Mouse (Mus musculus) neural tube, embryonic 11.5 days (tissue): ENCODE results near the gene Sept9. TPM values are rescaled to one million over a fixed set of nuclear protein-coding genes. Genes with fewer than 3 reads are reported as not detected.

Experiments
- ATAC-seq: fragments of 200-750 bp; cut with Nextera tagmentation; 2 replicates; pipeline ENCODE4 v1.8.0; 2017; ENCODE audit warnings: moderate number of reproducible peaks, mild to moderate bottlenecking, moderate TSS enrichment, moderate library complexity; ENCODE audit not compliant: insufficient read depth, low FRiP score, low TSS enrichment
- DNase-seq: peaks from one replicate; pipeline ENCODE4 v3.0.0-alpha.2; 2015; ENCODE audit warnings: low spot score
- H3K27ac ChIP-seq: fragments of 300-500 bp; sonication (generic); 2 replicates; pipeline ENCODE4 v1.5.1; 2014; ENCODE audit warnings: low read depth, mild to moderate bottlenecking, low read length
- H3K27me3 ChIP-seq: fragments of 300-500 bp; sonication (generic); 2 replicates; pipeline ENCODE4 v1.6.1; 2014; ENCODE audit warnings: mild to moderate bottlenecking, low read length, mixed read lengths; ENCODE audit not compliant: control insufficient read depth, insufficient read depth
- H3K36me3 ChIP-seq: fragments of 300-500 bp; sonication (generic); 2 replicates; pipeline ENCODE4 v1.6.1; 2014; ENCODE audit warnings: mild to moderate bottlenecking, low read length, moderate library complexity, mixed read lengths; ENCODE audit not compliant: control insufficient read depth, insufficient read depth
- H3K4me1 ChIP-seq: fragments of 300-500 bp; sonication (generic); 2 replicates; pipeline ENCODE4 v1.6.1; 2014; ENCODE audit warnings: low read length, mixed read lengths; ENCODE audit not compliant: control insufficient read depth, insufficient read depth
- H3K4me2 ChIP-seq: fragments of 300-500 bp; sonication (generic); 2 replicates; pipeline ENCODE4 v1.6.1; 2014; ENCODE audit warnings: low read depth, mild to moderate bottlenecking, moderate library complexity
- H3K4me3 ChIP-seq: fragments of 300-500 bp; sonication (generic); 2 replicates; pipeline ENCODE4 v1.5.1; 2014; ENCODE audit warnings: low read depth, low read length
- H3K9ac ChIP-seq: fragments of 300-500 bp; sonication (generic); 2 replicates; pipeline ENCODE4 v1.6.1; 2014; ENCODE audit warnings: mild to moderate bottlenecking, low read length
- H3K9me3 ChIP-seq: fragments of 300-500 bp; sonication (generic); 2 replicates; pipeline ENCODE4 v1.6.1; 2016; ENCODE audit warnings: low read length; ENCODE audit not compliant: control insufficient read depth
- WGBS: fragments of 180-500 bp; shearing (Covaris S2); extraction: QIAGEN DNeasy Blood & Tissue Kit; methylation state at CpG from one replicate; pipeline ENCODE4 v1.1.7; 2014; 5-methylcytosine and 5-hydroxymethylcytosine counted together
- polyA plus RNA-seq: library from polyadenylated mRNA; unstranded; fragments of >200 nt; fragmentation: Nextera tagmentation; extraction: Ambion mirVana; gene quantifications from 2 replicates; pipeline ENCODE4 v1.2.1, GENCODE M21; 2014

The Sept9 gene
- polyA plus RNA-seq, 1 experiment from 2014 or later, result 183 TPM

GRCm38 (mm10) chr11:117242339-117243084 is 43.1 kb downstream of the Sept9 start:
- Histone ChIP-seq H3K27ac (no peak overlapping the region), H3K9me3 (no peaks in the 10 kb centered on the region), H3K9ac (no peak overlapping the region), H3K4me1 (0 out of 2 replicates have a peak, but pooled peaks cover 3% of the 10 kb centered on the region), H3K36me3 (no peaks in the 10 kb centered on the region), H3K4me3 (no peak overlapping the region), H3K4me2 (no peak overlapping the region), H3K27me3 (no peaks in the 10 kb centered on the region)
- ATAC-seq (no peak), DNase-seq (no peak)
- WGBS, result 89% methylated on average over 10 of the region's 10 CpGs

- WGBS, result 92% methylated on average over 12 of the region's 12 CpGs
- ATAC-seq, result no peak
These were observed 44.3 kb downstream of the Sept9 start for GRCm38 (mm10) chr11:117243536-117244290.

GRCm38 (mm10) chr11:117245041-117245725 is 45.7 kb downstream of the Sept9 start:
- no peak for DNase-seq
- Histone ChIP-seq H3K4me3 (no peak overlapping the region), H3K4me2 (no peak overlapping the region), H3K27me3 (no peaks in the 10 kb centered on the region), H3K27ac (no peak overlapping the region), H3K9ac (no peak overlapping the region), H3K36me3 (no peaks in the 10 kb centered on the region), H3K4me1 (peaks cover 14% of the 10 kb centered on the region), H3K9me3 (no peaks in the 10 kb centered on the region)
- ATAC-seq, result no peak
- 38% methylated on average over 8 of the region's 8 CpGs for WGBS

More at GRCm38 (mm10) chr11:117243536-117244290, 44.3 kb downstream of the Sept9 start:
- no peak overlapping the region for H3K4me2 ChIP-seq
- no peaks in the 10 kb centered on the region for H3K9me3 ChIP-seq
- H3K27ac ChIP-seq, result no peak overlapping the region
- H3K4me1 ChIP-seq, result peaks cover 6% of the 10 kb centered on the region
- H3K27me3 ChIP-seq, result no peaks in the 10 kb centered on the region
- no peak overlapping the region for H3K4me3 ChIP-seq
- DNase-seq, result no peak
- no peaks in the 10 kb centered on the region for H3K36me3 ChIP-seq
- no peak overlapping the region for H3K9ac ChIP-seq

GRCm38 (mm10) chr11:117245846-117246245 is 46.4 kb downstream of the Sept9 start:
- ATAC-seq, result no peak
- Histone ChIP-seq H3K9ac (no peak overlapping the region), H3K27ac (no peak overlapping the region), H3K36me3 (no peaks in the 10 kb centered on the region), H3K4me2 (no peak overlapping the region), H3K4me1 (peaks cover 14% of the 10 kb centered on the region), H3K27me3 (no peaks in the 10 kb centered on the region), H3K4me3 (no peak overlapping the region), H3K9me3 (no peaks in the 10 kb centered on the region)
- DNase-seq, result no peak
- 62% methylated on average over 3 of the region's 3 CpGs for WGBS

- Histone ChIP-seq H3K4me1 (peaks cover 14% of the 10 kb centered on the region), H3K36me3 (no peaks in the 10 kb centered on the region), H3K27ac (no peak overlapping the region), H3K4me2 (no peak overlapping the region), H3K9me3 (no peaks in the 10 kb centered on the region), H3K4me3 (no peak overlapping the region), H3K9ac (no peak overlapping the region), H3K27me3 (no peaks in the 10 kb centered on the region)
- ATAC-seq (no peak), DNase-seq (no peak)
- WGBS, result 68% methylated on average over 8 of the region's 8 CpGs
These were observed 46.8 kb downstream of the Sept9 start for GRCm38 (mm10) chr11:117246286-117246685.

- Histone ChIP-seq H3K4me1 (peaks cover 14% of the 10 kb centered on the region), H3K27me3 (no peaks in the 10 kb centered on the region), H3K36me3 (no peaks in the 10 kb centered on the region), H3K4me2 (no peak overlapping the region), H3K9ac (no peak overlapping the region), H3K4me3 (no peak overlapping the region), H3K9me3 (no peaks in the 10 kb centered on the region), H3K27ac (no peak overlapping the region)
- 84% methylated on average over 9 of the region's 9 CpGs for whole genome bisulfite sequencing
- ATAC-seq (no peak), DNase-seq (no peak)
These were observed 47.5 kb downstream of the Sept9 start for GRCm38 (mm10) chr11:117246981-117247431.

- H3K9me3 ChIP-seq, result no peaks in the 10 kb centered on the region
- no peak overlapping the region for H3K9ac ChIP-seq
- H3K4me3 ChIP-seq, result no peak overlapping the region
- H3K36me3 ChIP-seq, result no peaks in the 10 kb centered on the region
- H3K4me1 ChIP-seq, result peaks cover 14% of the 10 kb centered on the region
- H3K27me3 ChIP-seq, result no peaks in the 10 kb centered on the region
- 77% methylated on average over 5 of the region's 5 CpGs for WGBS
- no peak overlapping the region for H3K27ac ChIP-seq
- DNase-seq (no peak), ATAC-seq (no peak)
- H3K4me2 ChIP-seq, result no peak overlapping the region
These were observed 48.1 kb downstream of the Sept9 start for GRCm38 (mm10) chr11:117247541-117247940.

- H3K9ac ChIP-seq, result no peak overlapping the region
- 69% methylated on average over 11 of the region's 11 CpGs for WGBS
- H3K9me3 ChIP-seq, result no peaks in the 10 kb centered on the region
- DNase-seq, result no peak
- H3K27ac ChIP-seq, result no peak overlapping the region
- H3K4me2 ChIP-seq, result no peak overlapping the region
- ATAC-seq, result no peak
- no peak overlapping the region for H3K4me3 ChIP-seq
- no peaks in the 10 kb centered on the region for H3K36me3 ChIP-seq
- H3K4me1 ChIP-seq, result peaks cover 14% of the 10 kb centered on the region
- no peaks in the 10 kb centered on the region for H3K27me3 ChIP-seq
These were observed 49.3 kb downstream of the Sept9 start for GRCm38 (mm10) chr11:117248734-117249248.
